Mouse (Mus musculus) cortical plate, adult 2 months (tissue): ENCODE measurements around the gene Lrrc29.

Experiments used
- CTCF ChIP-seq: fragments of 200-500 bp; IDR thresholded peaks from 2 replicates; pipeline ENCODE4 v1.5.1; 2011; ENCODE audit warnings: mild to moderate bottlenecking, control low read depth, low read length; ENCODE audit not compliant: insufficient read depth; ENCODE audit errors: extremely low read depth
- POLR2A ChIP-seq: fragments of 200-500 bp; IDR thresholded peaks from 2 replicates; pipeline ENCODE4 v1.6.1; 2011; ENCODE audit warnings: mild to moderate bottlenecking, low read length, control low read depth; ENCODE audit not compliant: insufficient read depth; ENCODE audit errors: extremely low read depth

DNA sequence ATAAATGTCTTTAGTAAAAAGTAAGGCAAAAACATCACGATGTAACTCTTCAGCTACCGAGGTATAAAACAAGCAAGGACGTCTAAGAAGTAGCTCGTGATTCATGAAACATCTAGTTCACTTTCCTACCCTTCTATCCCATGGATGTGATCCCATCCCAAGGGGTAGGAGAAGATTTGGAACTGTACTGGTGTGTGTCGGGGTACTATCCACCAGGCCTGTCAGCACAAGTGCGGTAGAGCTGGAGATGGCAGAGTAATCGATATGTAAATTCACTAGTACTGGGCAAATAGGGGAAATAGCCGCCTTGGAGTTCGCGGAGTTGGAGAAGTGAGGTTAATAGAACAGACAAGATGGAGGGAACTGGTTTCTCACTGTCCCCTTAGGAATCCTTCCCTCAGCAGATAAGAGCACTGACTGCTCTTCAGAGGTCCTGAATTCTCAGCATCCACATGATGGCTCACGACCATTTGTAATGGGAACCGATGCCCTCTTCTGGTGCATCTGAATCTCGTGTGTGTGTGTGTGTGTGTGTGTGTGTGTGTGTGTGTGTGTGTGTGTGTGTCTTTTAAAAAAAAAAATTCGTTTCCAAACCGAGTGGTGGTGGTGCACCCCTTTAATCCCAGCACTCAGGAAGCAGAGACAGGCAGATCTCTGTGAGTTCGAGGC is 62.7 kb downstream of the Lrrc29 start:
- TF ChIP-seq CTCF, result no peak
- TF ChIP-seq POLR2A, result no peak
